Mouse (Mus musculus): ENCODE data around the gene 4932438H23Rik.

DNA sequence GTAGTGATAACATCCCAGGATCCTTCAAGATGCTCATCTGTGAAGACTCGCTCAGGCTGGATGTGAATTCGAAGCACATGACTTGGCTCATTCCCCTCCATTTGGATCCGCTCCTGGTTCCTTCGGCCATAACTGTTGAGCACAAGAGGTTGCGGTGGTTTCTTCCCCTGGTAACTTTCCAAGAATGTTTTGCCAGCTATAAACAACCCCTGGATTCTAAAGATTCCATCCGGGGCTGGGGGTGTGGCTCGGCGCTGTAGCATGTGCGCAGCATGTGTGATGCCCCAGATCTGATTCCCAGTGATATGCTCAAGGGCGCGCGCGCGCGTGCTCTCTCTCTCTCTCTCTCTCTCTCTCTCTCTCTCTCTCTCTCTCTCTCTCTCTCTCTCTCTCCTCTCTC is 35.0 kb upstream of the 4932438H23Rik start:
- no peak for TF ChIP-seq CTCF (IDR thresholded peaks at IDR 0.05; ENCODE audit: control insufficient read depth, insufficient read depth, insufficient replicate concordance, low read depth, low read length)
- TF ChIP-seq POLR2A (IDR thresholded peaks at IDR 0.05; ENCODE audit: control insufficient read depth, low read depth, low read length), result no peak; the same call in 1 of the 2 replicates

Data from testis, adult 2 months (tissue).